Mouse (Mus musculus): ENCODE results near the gene Sphkap.

Sphkap gene

GRCm38 (mm10) chr1:83285866-83286265, 122.1 kb downstream of the Sphkap start:
- no peak for DNase-seq (ENCODE audit: low spot score)

- no peak for DNase-seq (ENCODE audit: low spot score)
Observed at GRCm38 (mm10) chr1:83277044-83277443, 131.0 kb downstream of the Sphkap start.

GRCm38 (mm10) chr1:83276637-83277036, 131.4 kb downstream of the Sphkap start:
- DNase-seq (ENCODE audit: low spot score): no peak

GRCm38 (mm10) chr1:83251746-83252145, 156.3 kb downstream of the Sphkap start:
- DNase-seq (ENCODE audit: low spot score): no peak

GRCm38 (mm10) chr1:83248235-83248746, 159.7 kb downstream of the Sphkap start:
- no peak for DNase-seq (ENCODE audit: low spot score)

GRCm38 (mm10) chr1:83227946-83228345, 180.1 kb downstream of the Sphkap start:
- no peak for DNase-seq (ENCODE audit: low spot score)

GRCm38 (mm10) chr1:83224423-83224960, 183.5 kb downstream of the Sphkap start:
- no peak for DNase-seq (ENCODE audit: low spot score)

- DNase-seq (ENCODE audit: low spot score): no peak
Observed at GRCm38 (mm10) chr1:83223072-83223471, 184.9 kb downstream of the Sphkap start.

- no peak for DNase-seq (ENCODE audit: low spot score)
Observed at GRCm38 (mm10) chr1:83218260-83218659, 189.7 kb downstream of the Sphkap start.

GRCm38 (mm10) chr1:83209981-83210380, 198.0 kb downstream of the Sphkap start:
- DNase-seq (ENCODE audit: low spot score): no peak

All from testis, postnatal 10 days (tissue).